Mouse (Mus musculus) neutrophil, adult 83 days (primary cell): ENCODE measurements around the gene Olfr1308. TPM values are rescaled to one million over a fixed set of nuclear protein-coding genes. Genes with fewer than 3 reads are reported as not detected.

Experiments
- total RNA-seq, 2 experiments: library from RNA; stranded (reverse); gene quantifications; one replicate each; pipeline ENCODE4 v1.2.4; 2023

Olfr1308 gene
- total RNA-seq: not detected

GRCm38 (mm10) chr2:111964844-111965243 is at the start of gene Olfr1308:
Gene Olfr1308, minus strand, starts transcription at chr2:111964944.

GRCm38 (mm10) chr2:112012608-112013007 is 47.9 kb upstream of the Olfr1308 start, which contains the start of gene Olfr1310:
Gene Olfr1310, minus strand, starts transcription at chr2:112012708.

GRCm38 (mm10) chr2:111990181-111990580 is 25.4 kb upstream of the Olfr1308 start, which contains the start of gene Olfr1309:
Gene Olfr1309, minus strand, starts transcription at chr2:111990281.

GRCm38 (mm10) chr2:111949340-111949739 is 15.4 kb downstream of the Olfr1308 start, which contains the start of gene Olfr1307:
Gene Olfr1307, minus strand, starts transcription at chr2:111949440.

GRCm38 (mm10) chr2:111916171-111916570 is 48.6 kb downstream of the Olfr1308 start, which contains the start of gene Olfr1306:
Gene Olfr1306, minus strand, starts transcription at chr2:111916271.

Other genes starting within 250 kb of the Olfr1308 start
- not detected for gene Olfr1301, start 213.9 kb downstream of the Olfr1308 start, total RNA-seq
- not detected for gene Olfr1302, start 187.5 kb downstream of the Olfr1308 start, total RNA-seq
- gene Olfr1303, start 144.6 kb downstream of the Olfr1308 start, total RNA-seq: not detected
- gene Olfr1305, start 87.8 kb downstream of the Olfr1308 start, total RNA-seq: not detected
- gene Olfr1306, start 48.7 kb downstream of the Olfr1308 start, total RNA-seq: not detected
- under 1 TPM; 0.04 to 0.11 TPM for gene Olfr1307, start 15.5 kb downstream of the Olfr1308 start, total RNA-seq
- not detected for gene Olfr1309, start 25.3 kb upstream of the Olfr1308 start, total RNA-seq
- gene Olfr1310, start 47.8 kb upstream of the Olfr1308 start, total RNA-seq: not detected
- not detected for gene Olfr1311, start 59.5 kb upstream of the Olfr1308 start, total RNA-seq
- gene Olfr1312, start 85.3 kb upstream of the Olfr1308 start, total RNA-seq: not detected
- not detected for gene Olfr1313, start 112.9 kb upstream of the Olfr1308 start, total RNA-seq
- gene Olfr1314, start 131.8 kb upstream of the Olfr1308 start, total RNA-seq: not detected
- not detected for gene Olfr1315-ps1, start 150.5 kb upstream of the Olfr1308 start, total RNA-seq
- gene Olfr1316, start 170.0 kb upstream of the Olfr1308 start, total RNA-seq: not detected
- gene Olfr1317, start 175.4 kb upstream of the Olfr1308 start, total RNA-seq: not detected
- gene Olfr1318, start 189.3 kb upstream of the Olfr1308 start, total RNA-seq: not detected